Mouse (Mus musculus) lung, postnatal 4 days (tissue): ENCODE data around the gene Atg13.
A peak's percentile ranks its signal among the peaks of the same experiment; 100 is the strongest.

ENCODE experiments used
- DNase-seq, 2 experiments: peaks; one replicate each; pipeline ENCODE4 v3.0.0; 2021

The Atg13 gene

GRCm38 (mm10) chr2:91689452-91689851, 20.9 kb downstream of the Atg13 start:
- no peak for DNase-seq

DNA sequence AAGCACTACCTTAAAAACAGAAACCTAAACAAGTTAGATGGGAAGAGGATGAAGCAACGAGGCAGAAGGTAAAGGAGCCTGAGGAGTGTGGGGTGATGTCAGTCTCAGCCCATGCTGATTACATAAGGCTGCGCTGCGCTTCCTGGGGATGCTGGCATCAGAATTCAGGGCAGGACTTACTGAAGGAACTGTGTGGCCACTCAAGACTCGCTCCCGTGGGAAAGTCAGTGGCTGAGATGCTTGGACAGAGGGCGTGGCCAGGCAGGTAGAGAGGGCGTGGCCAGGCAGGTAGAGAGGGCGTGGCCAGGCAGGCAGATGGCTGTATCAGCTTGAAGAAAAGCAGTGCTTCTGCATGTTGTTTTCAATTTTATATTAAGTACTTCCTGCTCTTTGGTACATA, 26.5 kb downstream of the Atg13 start:
- DNase-seq = peak; percentile 31 to 37

GRCm38 (mm10) chr2:91682850-91683249, 27.5 kb downstream of the Atg13 start:
- peak in 1 of 2 experiments; percentile 66 for DNase-seq

DNA sequence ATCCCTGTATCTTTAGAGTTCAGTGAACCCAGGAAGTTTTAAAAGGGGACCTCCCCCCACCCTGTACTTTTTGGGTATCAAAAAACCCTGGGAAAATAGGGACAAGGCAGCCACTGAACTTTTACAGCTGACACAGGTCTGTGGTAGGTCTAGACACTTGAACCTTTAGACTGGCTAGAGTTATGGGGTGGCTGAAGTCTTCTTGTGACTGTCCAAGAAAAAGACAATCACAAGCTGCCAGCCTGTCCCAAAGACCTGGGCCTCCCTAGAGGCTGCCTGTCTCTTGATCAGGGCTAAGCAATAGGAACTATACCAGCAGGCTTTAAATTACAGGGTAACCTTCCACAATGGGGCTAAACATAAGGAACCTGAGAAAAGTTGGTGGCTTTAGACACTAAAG, 33.4 kb downstream of the Atg13 start:
- no peak for DNase-seq

GRCm38 (mm10) chr2:91676420-91676819, 34.0 kb downstream of the Atg13 start:
- no peak for DNase-seq

DNA sequence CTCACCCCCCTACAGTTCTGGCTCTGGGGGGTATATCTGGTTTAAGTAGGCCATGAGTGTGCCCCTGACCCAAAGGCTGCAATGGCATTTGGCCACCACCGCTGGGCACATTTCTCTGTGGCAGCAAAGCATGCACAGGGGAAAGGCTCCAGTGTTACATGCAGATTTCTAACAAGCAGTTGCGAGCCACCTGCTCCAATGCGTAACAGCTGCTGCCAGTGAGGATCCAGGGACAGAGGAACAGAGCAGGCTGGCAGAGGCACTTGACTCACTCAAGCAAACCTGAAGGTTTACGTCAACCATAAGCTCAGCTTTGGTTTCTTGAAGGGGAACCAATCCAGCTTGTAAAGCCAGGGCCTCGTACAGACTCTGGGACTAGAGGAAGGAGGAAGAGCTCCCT, 35.5 kb downstream of the Atg13 start:
- no peak for DNase-seq

- DNase-seq = no peak
Observed at GRCm38 (mm10) chr2:91673587-91673986, 36.8 kb downstream of the Atg13 start.

- peak in 1 of 2 experiments; percentile 18 for DNase-seq
Observed at GRCm38 (mm10) chr2:91670038-91670437, 40.3 kb downstream of the Atg13 start.

DNA sequence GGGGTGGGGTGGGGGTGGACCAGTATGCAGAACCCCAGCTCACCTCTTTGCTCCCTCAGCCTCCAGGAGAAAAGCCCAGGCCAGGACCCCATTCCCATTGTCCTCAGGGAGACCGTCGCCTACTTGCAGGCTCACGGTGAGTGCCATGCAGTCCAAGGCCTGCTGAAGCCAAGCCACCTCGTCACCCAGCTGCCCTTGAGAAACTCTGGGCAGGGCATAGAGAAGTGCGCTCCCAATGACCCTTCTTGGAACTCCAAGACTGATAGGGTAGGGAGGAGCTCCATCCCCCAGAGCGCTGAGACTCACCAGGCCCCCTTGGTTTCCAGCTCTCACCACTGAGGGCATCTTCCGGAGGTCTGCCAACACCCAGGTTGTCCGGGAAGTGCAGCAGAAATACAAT, 41.0 kb downstream of the Atg13 start:
- no peak for DNase-seq

- DNase-seq = no peak
Observed at GRCm38 (mm10) chr2:91667747-91668146, 42.6 kb downstream of the Atg13 start.

GRCm38 (mm10) chr2:91666386-91666910, 43.9 kb downstream of the Atg13 start:
- DNase-seq = no peak

GRCm38 (mm10) chr2:91664780-91665179, 45.6 kb downstream of the Atg13 start:
- DNase-seq = no peak

GRCm38 (mm10) chr2:91660981-91661380, 49.4 kb downstream of the Atg13 start:
- no peak for DNase-seq

- no peak for DNase-seq
Observed at GRCm38 (mm10) chr2:91659657-91660056, 50.7 kb downstream of the Atg13 start.

- peak; percentile 55 to 78 for DNase-seq
Observed at GRCm38 (mm10) chr2:91656774-91657173, 53.6 kb downstream of the Atg13 start.

DNA sequence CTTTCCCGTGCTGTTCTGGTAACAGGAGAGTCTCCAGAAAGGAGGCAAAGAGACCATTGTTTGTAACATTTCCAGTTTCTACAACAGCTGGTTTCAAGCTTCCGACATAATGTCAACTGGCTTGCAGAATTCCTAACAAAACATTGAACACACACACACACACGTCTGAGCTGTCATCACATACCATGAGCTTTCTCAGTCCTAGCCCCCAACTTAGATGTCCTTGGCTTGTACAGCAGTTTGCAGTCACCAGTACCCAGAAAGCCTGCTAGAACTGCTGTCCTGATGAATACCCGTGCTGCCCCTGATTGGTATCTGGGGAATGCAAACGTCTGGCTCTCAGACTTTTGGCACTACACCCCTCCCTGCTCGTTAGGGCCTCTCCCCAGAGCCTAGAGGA, 54.5 kb downstream of the Atg13 start:
- DNase-seq = peak; percentile 33 to 71

- DNase-seq = no peak
Observed at GRCm38 (mm10) chr2:91655388-91655787, 55.0 kb downstream of the Atg13 start.

DNA sequence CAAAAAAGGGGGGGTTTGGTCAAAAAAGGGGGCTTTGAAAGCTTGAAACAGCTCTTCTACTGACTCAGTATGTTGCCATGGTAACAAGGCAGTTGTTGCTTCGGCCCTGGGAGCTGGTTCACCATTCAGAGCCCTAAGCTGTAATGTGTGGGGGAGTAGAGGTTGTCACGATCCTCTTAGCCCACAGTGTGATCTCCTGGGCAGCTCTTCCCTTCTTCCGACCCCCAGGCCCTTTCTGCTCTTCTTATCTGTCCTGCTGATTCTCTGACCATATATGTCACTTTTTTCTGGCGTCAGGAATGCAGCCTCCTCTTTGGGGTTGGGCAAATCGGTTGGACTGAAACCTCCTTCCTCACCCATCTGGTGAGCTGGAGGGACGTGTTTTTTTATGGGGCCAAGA, 57.5 kb downstream of the Atg13 start:
- DNase-seq = peak in 1 of 2 experiments; percentile 21

GRCm38 (mm10) chr2:91651458-91652258, 58.7 kb downstream of the Atg13 start:
- no peak for DNase-seq

DNA sequence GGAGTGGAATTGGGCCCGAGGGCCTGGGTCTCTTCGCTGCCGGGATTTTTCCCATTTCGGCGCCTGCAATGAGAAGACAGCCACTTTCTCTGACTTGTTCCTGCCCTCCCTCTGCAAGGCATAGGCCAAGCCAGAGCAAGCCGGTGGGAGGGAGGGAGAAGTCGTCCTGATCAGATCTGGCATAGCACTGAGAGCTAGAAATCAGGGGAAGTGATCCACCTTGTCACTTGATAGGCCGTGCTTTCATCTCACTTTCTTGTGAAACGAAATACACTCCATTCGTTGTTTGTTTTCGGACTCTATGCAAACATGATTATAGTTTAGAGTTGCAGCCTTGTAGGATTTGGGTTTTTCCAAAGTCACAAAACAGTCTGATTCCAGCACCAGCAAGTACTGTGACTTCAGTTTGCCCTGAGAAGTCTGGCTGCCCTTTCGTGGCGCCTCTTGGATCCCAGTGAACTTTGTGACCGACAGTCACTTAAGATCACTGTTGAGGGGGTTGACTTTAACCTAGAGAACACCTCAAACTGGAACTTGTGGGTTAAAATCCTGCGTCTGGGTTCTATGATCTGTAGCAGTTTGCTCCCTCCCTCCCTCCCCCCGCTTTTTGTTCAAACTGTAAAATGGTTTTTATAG, 59.9 kb downstream of the Atg13 start:
- no peak for DNase-seq

- peak; percentile 97 to 98 for DNase-seq
Observed at GRCm38 (mm10) chr2:91649553-91650359, 60.6 kb downstream of the Atg13 start, which contains the start of the genes Zfp408 and Arhgap1. Gene Zfp408 (minus strand): TSS chr2:91649791. Gene Arhgap1 (plus strand): TSS chr2:91649860.

GRCm38 (mm10) chr2:91649152-91649551, 61.2 kb downstream of the Atg13 start:
- DNase-seq = no peak

GRCm38 (mm10) chr2:91646733-91647132, 63.6 kb downstream of the Atg13 start:
- peak in 1 of 2 experiments; percentile 58 for DNase-seq
